Mouse (Mus musculus) neural tube, embryonic 15.5 days (tissue): ENCODE measurements at regions not wholly inside any gene's neighbourhood (a gene's known extent, or its start where the extent isn't known, plus 50 kb on each side); places are given as distances from the start of the nearest gene placed in this dataset.

Experiments
- ATAC-seq: fragments of 200-750 bp; cut with Nextera tagmentation; 2 replicates; pipeline ENCODE4 v1.8.0; 2017; ENCODE audit warnings: mild to moderate bottlenecking, moderate TSS enrichment, moderate library complexity; ENCODE audit not compliant: low FRiP score
- H3K27ac ChIP-seq: fragments of 300-500 bp; sonication (generic); replicated peaks from 2 replicates; pipeline ENCODE4 v1.5.1; 2015; ENCODE audit warnings: mild to moderate bottlenecking, inconsistent platforms
- H3K27me3 ChIP-seq: fragments of 300-500 bp; sonication (generic); replicated peaks from 2 replicates; pipeline ENCODE4 v1.6.1; 2015; ENCODE audit warnings: inconsistent platforms
- H3K36me3 ChIP-seq: fragments of 300-500 bp; sonication (generic); 2 replicates; pipeline ENCODE4 v1.6.1; 2015; ENCODE audit warnings: inconsistent platforms
- H3K4me1 ChIP-seq: fragments of 300-500 bp; sonication (generic); 2 replicates; pipeline ENCODE4 v1.6.1; 2015; ENCODE audit warnings: inconsistent platforms
- H3K4me2 ChIP-seq: fragments of 300-500 bp; sonication (generic); 2 replicates; pipeline ENCODE4 v1.6.1; 2015; ENCODE audit warnings: inconsistent platforms, mild to moderate bottlenecking, moderate library complexity
- H3K4me3 ChIP-seq: fragments of 300-500 bp; sonication (generic); replicated peaks from 2 replicates; pipeline ENCODE4 v1.5.1; 2015; ENCODE audit warnings: mild to moderate bottlenecking, inconsistent platforms
- H3K9ac ChIP-seq: fragments of 300-500 bp; sonication (generic); replicated peaks from 2 replicates; pipeline ENCODE4 v1.6.1; 2015; ENCODE audit warnings: mild to moderate bottlenecking, inconsistent platforms
- H3K9me3 ChIP-seq: fragments of 300-500 bp; sonication (generic); replicated peaks from 2 replicates; pipeline ENCODE4 v1.6.1; 2016; ENCODE audit warnings: inconsistent platforms
- WGBS: fragments of 180-500 bp; shearing (Covaris S2); methylation state at CpG from one replicate; pipeline ENCODE4 v1.1.7; 2015; ENCODE audit warnings: mixed read lengths; 5-methylcytosine and 5-hydroxymethylcytosine counted together

- ATAC-seq, result no peak
- WGBS, result 55% methylated on average over 3 of the region's 3 CpGs
- Histone ChIP-seq H3K9ac (no peak overlapping the region), H3K27ac (no peak overlapping the region), H3K4me1 (0 out of 2 replicates have a peak, but pooled peaks cover 5% of the 10 kb centered on the region), H3K4me2 (no peak overlapping the region), H3K9me3 (no peaks in the 10 kb centered on the region), H3K4me3 (no peak overlapping the region), H3K27me3 (peaks cover 7% of the 10 kb centered on the region; the same call in 1 of the 2 replicates), H3K36me3 (no peaks in the 10 kb centered on the region)
These were observed 396.8 kb downstream of the Insc start for GRCm38 (mm10) chr7:115140286-115140685.

DNA sequence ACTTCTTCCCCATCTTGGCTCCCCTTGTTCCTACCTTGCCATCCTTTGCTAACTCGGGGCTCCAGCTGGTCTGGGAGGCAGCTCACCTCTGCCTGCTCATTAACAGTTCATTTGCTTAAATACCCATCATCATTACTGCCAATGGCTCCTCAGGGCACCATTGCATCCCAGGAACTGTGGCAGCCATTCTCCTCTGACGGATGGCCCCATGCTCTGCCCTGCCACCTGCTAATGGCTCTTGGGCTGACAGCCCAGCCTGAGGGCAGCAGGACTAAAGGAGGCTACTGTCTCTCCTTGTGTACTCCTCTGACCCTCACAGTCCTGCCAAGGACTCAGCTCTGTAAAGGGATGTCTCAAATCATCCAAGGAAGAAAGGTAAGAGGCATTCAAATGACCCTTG is 398.7 kb downstream of the Insc start:
- peak; percentile 55 for ATAC-seq

DNA sequence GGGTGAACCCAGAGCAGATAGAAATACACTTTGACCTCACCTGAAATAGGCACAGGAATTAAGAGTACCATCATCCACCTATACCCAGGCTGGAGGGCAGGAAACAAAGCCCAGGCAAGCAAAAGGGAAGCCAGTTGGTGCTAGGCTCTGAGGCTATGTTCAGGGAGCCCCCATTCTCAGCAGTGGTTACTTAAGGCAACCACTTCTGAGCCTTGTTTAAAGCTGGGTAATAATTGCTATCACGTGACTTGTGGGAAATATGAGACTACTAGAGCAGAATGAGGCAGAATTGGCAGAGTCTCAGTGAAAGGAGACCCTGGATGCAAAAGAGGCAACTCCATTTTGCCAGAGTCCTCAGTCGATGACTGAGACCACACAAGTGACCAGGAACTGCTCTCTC is 401.5 kb downstream of the Insc start:
- H3K27ac ChIP-seq, result no peak overlapping the region
- ATAC-seq, result no peak
- H3K27me3 ChIP-seq, result peaks cover 7% of the 10 kb centered on the region; the same call in 1 of the 2 replicates
- 65% methylated on average over 2 of the region's 2 CpGs for WGBS
- H3K9ac ChIP-seq, result no peak overlapping the region
- no peak overlapping the region for H3K4me2 ChIP-seq
- H3K36me3 ChIP-seq, result no peaks in the 10 kb centered on the region
- H3K4me3 ChIP-seq, result no peak overlapping the region
- H3K9me3 ChIP-seq, result no peaks in the 10 kb centered on the region
- 0 out of 2 replicates have a peak, but pooled peaks cover 5% of the 10 kb centered on the region for H3K4me1 ChIP-seq

More for the DNA sequence above, 398.7 kb downstream of the Insc start:
- Histone ChIP-seq H3K4me1 (0 out of 2 replicates have a peak, but pooled peaks cover 5% of the 10 kb centered on the region), H3K4me2 (no peak overlapping the region), H3K27ac (no peak overlapping the region), H3K27me3 (peaks cover 7% of the 10 kb centered on the region; the same call in 1 of the 2 replicates), H3K4me3 (no peak overlapping the region), H3K9me3 (no peaks in the 10 kb centered on the region), H3K9ac (no peak overlapping the region), H3K36me3 (no peaks in the 10 kb centered on the region)
- 30% methylated on average over 2 of the region's 2 CpGs for WGBS

- whole genome bisulfite sequencing, result 78% methylated on average over 5 of the region's 5 CpGs
These were observed 404.0 kb downstream of the Insc start for GRCm38 (mm10) chr7:115147352-115147977.

DNA sequence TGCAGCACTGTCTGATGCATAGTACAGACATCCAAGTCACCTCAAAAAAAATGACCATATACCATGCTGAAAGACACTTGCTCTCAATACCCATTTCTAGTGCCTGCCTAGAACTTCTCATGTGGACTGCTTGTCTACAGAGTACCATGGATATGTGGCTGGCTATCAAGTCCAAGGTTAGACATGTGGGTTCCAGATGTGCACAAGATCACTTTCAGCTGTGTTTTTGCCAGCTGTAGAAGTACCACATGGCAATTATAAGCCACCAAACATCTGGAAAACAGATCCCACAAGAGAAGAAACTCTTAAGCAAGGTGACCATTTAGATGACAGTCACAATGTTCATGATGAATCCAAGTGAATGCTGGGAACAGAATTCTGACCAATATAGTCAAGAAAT is 409.8 kb downstream of the Insc start:
- Histone ChIP-seq H3K4me3 (no peak overlapping the region), H3K27ac (no peak overlapping the region), H3K4me2 (no peak overlapping the region), H3K27me3 (no peaks in the 10 kb centered on the region), H3K9me3 (no peaks in the 10 kb centered on the region), H3K9ac (no peak overlapping the region), H3K36me3 (no peaks in the 10 kb centered on the region), H3K4me1 (no peaks in the 10 kb centered on the region)
- no peak for ATAC-seq

More at GRCm38 (mm10) chr7:115147352-115147977, 404.0 kb downstream of the Insc start:
- H3K36me3 ChIP-seq, result no peaks in the 10 kb centered on the region
- H3K4me3 ChIP-seq, result no peak overlapping the region
- H3K4me1 ChIP-seq, result no peaks in the 10 kb centered on the region
- H3K9me3 ChIP-seq, result no peaks in the 10 kb centered on the region
- no peak overlapping the region for H3K9ac ChIP-seq
- peaks cover 7% of the 10 kb centered on the region; the same call in 1 of the 2 replicates for H3K27me3 ChIP-seq
- ATAC-seq, result no peak
- no peak overlapping the region for H3K27ac ChIP-seq
- no peak overlapping the region for H3K4me2 ChIP-seq

GRCm38 (mm10) chr7:115153764-115154509 is 410.4 kb downstream of the Insc start:
- H3K9ac ChIP-seq, result no peak overlapping the region
- no peak overlapping the region for H3K27ac ChIP-seq
- no peak for ATAC-seq
- H3K36me3 ChIP-seq, result no peaks in the 10 kb centered on the region
- no peaks in the 10 kb centered on the region for H3K4me1 ChIP-seq
- 59% methylated on average over 4 of the region's 4 CpGs for WGBS
- no peak overlapping the region for H3K4me3 ChIP-seq
- no peak overlapping the region for H3K4me2 ChIP-seq
- H3K27me3 ChIP-seq, result no peaks in the 10 kb centered on the region
- H3K9me3 ChIP-seq, result no peaks in the 10 kb centered on the region

GRCm38 (mm10) chr7:115170023-115170422 is 426.5 kb downstream of the Insc start:
- ATAC-seq, result no peak
- Histone ChIP-seq H3K27me3 (no peaks in the 10 kb centered on the region), H3K9me3 (no peaks in the 10 kb centered on the region), H3K4me2 (no peak overlapping the region), H3K9ac (no peak overlapping the region), H3K27ac (no peak overlapping the region), H3K36me3 (no peaks in the 10 kb centered on the region), H3K4me1 (0 out of 2 replicates have a peak, but pooled peaks cover 2% of the 10 kb centered on the region), H3K4me3 (no peak overlapping the region)
- 73% methylated on average over 6 of the region's 6 CpGs for WGBS

GRCm38 (mm10) chr7:115170439-115170838 is 426.9 kb downstream of the Insc start:
- no peaks in the 10 kb centered on the region for H3K9me3 ChIP-seq
- H3K27me3 ChIP-seq, result no peaks in the 10 kb centered on the region
- H3K4me3 ChIP-seq, result no peak overlapping the region
- no peak overlapping the region for H3K9ac ChIP-seq
- no peak for ATAC-seq
- no peaks in the 10 kb centered on the region for H3K36me3 ChIP-seq
- 58% methylated on average over 9 of the region's 9 CpGs for WGBS
- H3K4me1 ChIP-seq, result 0 out of 2 replicates have a peak, but pooled peaks cover 2% of the 10 kb centered on the region
- H3K27ac ChIP-seq, result no peak overlapping the region
- no peak overlapping the region for H3K4me2 ChIP-seq

DNA sequence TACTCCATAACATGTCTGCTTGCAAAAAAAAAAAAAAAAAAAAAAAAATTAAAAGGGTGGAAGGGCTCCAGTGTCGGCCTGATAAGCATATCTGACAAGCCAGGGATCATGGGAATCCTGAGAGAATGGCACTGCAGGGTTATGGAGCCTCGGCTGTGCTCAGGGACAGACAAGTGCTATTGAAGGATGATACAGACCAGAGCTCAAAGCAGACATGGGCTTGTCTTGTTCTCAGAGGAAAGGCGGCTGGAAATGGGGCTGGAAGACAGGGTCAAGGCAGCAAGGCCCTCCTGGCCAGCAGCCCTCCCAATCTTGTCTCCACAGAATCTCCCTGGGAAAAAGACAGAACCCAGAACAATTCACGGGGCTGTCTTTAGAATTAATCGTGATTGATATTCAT is 449.0 kb downstream of the Insc start:
- H3K4me2 ChIP-seq, result no peak overlapping the region
- no peak overlapping the region for H3K27ac ChIP-seq
- 0 out of 2 replicates have a peak, but pooled peaks cover 8% of the 10 kb centered on the region for H3K27me3 ChIP-seq
- no peak overlapping the region for H3K4me3 ChIP-seq
- ATAC-seq, result no peak
- H3K9ac ChIP-seq, result no peak overlapping the region
- no peaks in the 10 kb centered on the region for H3K36me3 ChIP-seq
- H3K9me3 ChIP-seq, result no peaks in the 10 kb centered on the region
- peaks cover 11% of the 10 kb centered on the region for H3K4me1 ChIP-seq
- WGBS, result 65% methylated on average over 5 of the region's 5 CpGs

DNA sequence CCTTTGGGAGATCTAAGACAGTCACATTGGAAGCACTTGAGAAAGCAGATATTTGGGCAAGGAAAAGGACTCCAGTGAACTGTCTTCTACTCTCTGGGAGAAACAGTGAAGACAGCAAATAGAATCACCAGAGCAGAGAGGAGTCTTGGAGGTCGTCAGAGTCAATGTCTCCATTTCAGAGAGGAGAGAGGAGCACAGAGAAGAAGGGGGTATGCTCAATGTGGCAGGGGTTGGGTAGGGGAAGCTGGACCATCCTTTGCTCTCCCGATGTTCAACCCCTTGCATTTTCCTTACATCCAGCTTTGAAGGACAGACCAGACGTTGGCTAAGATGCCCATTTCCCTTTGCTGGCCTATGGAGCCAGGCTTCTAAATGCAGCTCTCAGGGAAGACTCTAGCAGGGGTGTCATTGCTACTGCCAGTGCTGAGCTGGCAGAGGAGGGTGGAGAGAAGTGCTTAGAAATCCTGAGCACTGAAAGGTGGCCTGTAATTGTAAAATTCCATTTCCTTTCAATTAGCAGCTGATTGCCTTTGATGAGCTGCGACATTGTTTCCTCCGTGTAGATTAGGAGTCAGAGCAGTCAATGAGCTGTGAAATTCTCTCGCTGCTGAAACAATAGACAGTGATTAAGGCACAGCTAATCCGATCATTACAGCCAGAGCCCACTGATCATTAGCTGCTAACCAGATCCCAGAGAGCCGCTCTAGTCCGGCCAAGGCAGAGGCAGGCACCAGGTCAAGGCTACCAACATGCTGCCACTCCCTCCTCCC is 449.7 kb downstream of the Insc start:
- WGBS, result 20% methylated on average over 9 of the region's 9 CpGs
- ATAC-seq, result peak; percentile 61

DNA sequence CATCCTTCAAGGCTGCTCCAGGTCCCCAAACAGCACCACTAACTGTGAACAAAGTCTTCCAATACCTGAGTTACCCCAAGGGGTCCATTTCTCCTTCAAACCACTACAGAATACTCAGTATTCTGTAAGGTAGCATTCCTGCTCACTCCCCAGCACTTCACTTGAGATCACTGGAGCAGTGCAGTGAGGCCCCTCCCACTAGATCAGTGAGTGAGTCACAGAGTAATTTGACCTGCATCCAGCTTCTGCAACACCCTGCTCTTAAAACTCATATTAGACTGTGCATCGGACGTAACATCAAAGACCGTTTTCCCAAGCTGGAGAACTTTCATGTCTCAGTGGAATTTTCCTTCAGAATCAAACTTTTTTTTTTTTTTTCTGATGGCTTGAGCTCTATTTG is 461.4 kb downstream of the Insc start:
- ATAC-seq, result no peak
- no peak overlapping the region for H3K27ac ChIP-seq
- no peaks in the 10 kb centered on the region for H3K9me3 ChIP-seq
- H3K9ac ChIP-seq, result no peak overlapping the region
- 81% methylated on average over 3 of the region's 3 CpGs for WGBS
- peaks cover 8% of the 10 kb centered on the region; the same call in 1 of the 2 replicates for H3K27me3 ChIP-seq
- H3K36me3 ChIP-seq, result no peaks in the 10 kb centered on the region
- no peaks in the 10 kb centered on the region for H3K4me1 ChIP-seq
- H3K4me3 ChIP-seq, result no peak overlapping the region
- no peak overlapping the region for H3K4me2 ChIP-seq

More for the DNA sequence above, 449.7 kb downstream of the Insc start:
- Histone ChIP-seq H3K4me2 (no peak overlapping the region), H3K4me1 (peaks cover 11% of the 10 kb centered on the region), H3K27me3 (0 out of 2 replicates have a peak, but pooled peaks cover 8% of the 10 kb centered on the region), H3K27ac (no peak overlapping the region), H3K4me3 (no peak overlapping the region), H3K9me3 (no peaks in the 10 kb centered on the region), H3K36me3 (no peaks in the 10 kb centered on the region), H3K9ac (no peak overlapping the region)
